Mouse (Mus musculus) layer of hippocampus, adult 9-11 months (tissue): ENCODE measurements around the gene Ebf1.

ENCODE experiments used
- DNase-seq: peaks from one replicate; pipeline ENCODE4 v3.0.0; 2022

Gene Ebf1

DNA sequence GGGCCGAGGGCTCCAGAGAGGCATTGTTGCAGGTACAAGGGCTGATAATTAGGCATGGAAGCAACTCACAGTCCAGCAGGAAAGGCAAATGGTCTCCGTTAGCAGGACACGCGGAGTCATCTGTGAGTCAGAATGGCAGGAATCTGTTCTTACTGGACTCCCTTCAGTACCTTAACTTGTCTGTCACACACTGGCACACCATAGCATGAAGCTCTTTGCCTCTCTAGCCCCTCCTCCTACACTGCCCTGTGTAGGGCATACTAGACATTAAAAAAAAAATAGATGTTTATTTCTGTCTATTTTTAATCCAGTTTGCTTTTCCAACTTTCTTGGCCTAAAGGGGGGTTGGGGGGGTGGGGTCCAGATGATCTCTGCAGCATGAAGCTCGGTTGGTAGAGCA, 168.4 kb downstream of the Ebf1 start:
- DNase-seq: no peak

DNA sequence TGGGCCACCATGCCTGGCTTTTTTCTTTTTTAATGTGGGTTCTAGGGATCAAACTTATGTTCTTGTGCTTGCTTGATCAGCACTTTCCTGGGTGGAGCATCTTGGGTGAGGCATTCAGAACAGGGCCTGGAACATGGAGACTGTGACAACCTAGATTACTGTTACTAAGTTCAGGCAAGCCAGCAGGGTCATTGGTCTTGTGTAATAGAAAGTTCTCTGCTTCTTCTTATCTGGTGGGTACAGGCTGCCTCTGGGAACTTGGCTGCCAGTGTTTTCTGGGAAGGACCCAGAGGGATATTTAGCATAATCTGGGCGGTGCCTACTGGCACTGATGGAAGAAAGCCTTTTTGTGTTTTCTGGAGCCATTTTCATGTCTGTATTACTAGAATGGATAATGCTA, 170.9 kb downstream of the Ebf1 start:
- DNase-seq: no peak

DNA sequence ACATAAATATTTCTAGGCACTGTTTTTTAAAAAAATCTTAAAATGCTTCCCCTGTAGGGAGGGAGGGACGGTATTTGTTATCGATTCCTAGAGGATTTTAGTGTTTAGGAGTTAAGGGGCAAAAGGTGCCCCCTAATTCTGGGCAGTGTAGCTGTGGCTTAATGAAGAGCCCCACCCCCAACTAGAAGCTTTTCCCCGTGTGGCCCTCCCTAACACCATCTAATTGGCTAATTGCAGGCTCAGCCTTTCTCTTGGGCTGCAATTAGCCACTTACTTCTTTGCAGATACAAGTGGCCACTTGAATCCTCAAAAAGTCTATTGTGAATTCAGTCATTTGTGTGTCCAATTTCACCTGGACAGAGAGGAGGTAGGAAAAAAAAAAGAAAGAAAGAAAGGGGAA, 175.7 kb downstream of the Ebf1 start:
- DNase-seq: no peak

- no peak for DNase-seq
Observed at GRCm38 (mm10) chr11:44794883-44795282, 177.8 kb downstream of the Ebf1 start.

DNA sequence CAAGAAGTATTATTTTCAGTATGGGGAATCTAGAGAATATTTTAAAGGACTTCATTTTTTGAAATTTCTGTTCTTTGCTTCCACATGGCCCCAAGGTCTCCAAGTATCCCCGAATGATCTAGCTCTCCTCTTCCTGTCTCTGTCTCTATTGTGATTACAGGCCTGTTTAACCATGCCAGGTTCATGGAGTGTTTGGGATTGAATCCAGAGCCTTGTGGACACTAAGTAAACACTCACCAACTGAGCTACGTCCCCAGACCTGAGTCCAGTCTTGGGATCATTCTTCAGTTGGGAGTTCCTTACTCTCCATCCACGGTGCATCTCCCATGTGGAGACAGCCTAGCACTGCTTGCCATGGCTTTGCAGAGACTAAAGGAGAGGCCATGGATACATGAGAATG, 178.7 kb downstream of the Ebf1 start:
- DNase-seq: no peak

GRCm38 (mm10) chr11:44798270-44798669, 181.2 kb downstream of the Ebf1 start:
- no peak for DNase-seq

DNA sequence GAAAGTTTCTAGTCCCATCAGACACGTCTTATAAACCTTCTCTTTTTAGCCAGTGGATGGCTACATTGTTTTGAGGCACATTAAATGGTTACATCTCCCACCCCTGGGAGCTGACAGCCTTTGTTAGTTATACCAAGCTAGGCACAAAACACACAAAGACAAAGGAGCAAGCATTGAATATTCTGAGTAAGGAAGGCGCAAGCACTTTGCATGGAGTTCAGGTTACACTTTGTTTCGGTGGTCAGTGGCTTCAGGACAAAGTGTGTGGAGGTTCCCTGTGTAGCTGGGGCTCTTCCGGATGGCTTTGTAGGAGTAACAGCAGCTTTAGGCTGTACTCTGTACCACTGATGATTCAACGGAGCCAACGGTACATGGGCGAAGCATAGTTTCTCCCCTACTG, 186.9 kb downstream of the Ebf1 start:
- no peak for DNase-seq

GRCm38 (mm10) chr11:44806589-44806988, 189.5 kb downstream of the Ebf1 start:
- peak; percentile 31 for DNase-seq

DNA sequence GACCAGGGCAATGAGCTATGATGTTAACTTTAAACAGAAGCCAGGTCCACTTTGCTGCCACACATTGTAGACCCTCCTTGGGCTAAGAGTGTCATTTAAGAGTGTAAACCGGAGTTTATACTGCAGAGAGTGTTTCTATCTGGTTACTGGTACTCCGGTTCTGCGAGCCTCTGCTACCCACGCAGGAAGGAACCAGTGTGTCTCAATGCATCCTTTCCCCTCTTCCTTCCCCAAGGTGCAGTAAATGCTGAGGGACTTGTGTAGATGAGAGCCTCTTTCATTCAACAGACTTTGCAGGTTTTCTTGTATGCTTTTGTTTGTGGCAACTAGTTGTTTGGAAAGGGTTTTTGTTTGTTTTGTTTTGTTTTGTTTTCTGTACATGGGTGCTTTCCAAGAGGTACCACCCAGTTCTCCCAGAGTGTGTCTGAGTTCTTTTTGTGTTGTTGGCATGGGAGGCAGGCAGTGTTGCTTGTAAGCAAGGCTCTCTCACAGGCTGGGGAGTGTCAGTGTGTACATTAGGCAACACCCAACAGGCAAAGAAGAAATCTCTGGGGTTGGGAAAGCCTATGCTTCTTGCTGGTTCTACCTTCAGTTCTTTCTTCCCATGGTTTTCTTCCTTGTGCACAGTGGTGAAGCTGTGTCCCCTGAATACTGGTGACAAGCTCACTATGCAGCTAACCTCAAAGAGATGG, 191.9 kb downstream of the Ebf1 start:
- DNase-seq: no peak

DNA sequence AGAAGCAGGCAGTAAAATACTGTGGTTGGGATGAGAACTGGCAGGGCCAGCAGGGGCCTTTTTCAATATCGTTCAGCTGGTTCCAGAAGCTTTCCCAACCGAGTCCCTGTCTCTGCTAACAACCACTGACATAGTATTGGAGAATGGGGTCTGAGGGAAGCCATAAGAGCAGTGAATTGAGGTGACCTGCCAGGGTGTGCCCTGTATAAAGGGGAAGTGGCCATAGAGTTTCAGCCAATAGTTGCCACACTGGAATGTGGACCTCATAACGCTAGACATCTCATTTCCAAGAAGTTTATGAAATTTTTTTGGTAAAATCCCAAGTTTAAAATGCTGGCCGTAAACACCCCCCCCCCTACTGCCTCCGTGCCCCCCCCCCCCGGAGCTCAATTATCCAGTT, 193.9 kb downstream of the Ebf1 start:
- DNase-seq: no peak

- DNase-seq: no peak
Observed at GRCm38 (mm10) chr11:44812193-44812746, 195.2 kb downstream of the Ebf1 start.

GRCm38 (mm10) chr11:44813534-44813933, 196.4 kb downstream of the Ebf1 start:
- no peak for DNase-seq

DNA sequence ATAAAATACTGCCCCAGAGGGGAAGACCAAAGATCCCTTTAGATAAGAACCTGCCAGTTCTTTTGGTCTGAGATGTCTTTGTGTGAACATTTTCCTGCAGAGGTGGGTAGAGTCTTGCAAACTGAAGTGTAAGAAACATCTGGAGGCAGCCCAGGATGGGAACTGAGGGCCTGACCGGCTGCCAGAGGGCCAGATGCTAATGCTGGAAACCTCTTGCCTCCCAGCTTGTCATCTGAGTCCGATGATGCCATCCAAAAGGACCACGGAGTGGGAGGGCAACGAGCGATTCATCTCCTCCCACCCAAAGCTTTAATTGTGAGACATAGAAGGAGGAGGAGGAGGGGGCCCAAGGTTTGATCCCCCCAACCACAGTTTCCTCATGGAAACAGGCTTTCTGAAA, 197.7 kb downstream of the Ebf1 start:
- DNase-seq: no peak

GRCm38 (mm10) chr11:44815991-44816390, 198.9 kb downstream of the Ebf1 start:
- DNase-seq: no peak

- DNase-seq: no peak
Observed at GRCm38 (mm10) chr11:44822312-44822711, 205.2 kb downstream of the Ebf1 start.

DNA sequence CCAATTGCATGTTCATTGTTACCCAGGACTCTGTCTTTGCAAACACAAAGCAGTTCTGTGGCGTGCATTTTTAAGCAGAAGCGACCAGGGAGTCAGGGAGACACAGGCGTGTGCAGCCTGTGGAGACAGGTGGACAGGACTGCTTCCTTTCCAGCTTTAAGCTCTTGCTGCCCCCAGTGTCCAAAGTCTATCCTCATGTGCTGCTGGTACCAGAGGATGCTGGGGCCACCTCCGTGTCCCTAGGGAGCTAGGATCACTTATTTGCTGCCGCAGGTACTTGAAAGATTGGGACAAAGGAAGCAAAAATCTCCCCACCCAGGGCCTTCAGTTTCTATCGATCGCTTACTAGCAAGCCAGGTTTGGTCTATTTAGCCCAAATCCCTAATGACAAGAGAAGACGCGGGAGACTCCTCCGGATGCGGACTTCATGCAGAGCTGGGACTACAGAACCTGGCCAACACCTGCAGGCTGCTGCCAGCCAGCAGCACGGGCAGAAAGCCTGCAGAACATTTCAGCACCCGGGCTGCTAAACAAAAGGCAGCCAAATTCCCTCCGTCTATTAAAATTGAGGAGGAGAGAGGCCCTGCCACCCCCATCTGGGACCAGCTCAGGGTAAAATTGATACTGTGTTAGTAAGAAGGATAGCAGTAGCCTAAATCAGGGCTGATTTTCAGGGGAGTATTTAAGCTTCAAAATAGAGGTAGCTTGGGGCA, 215.3 kb downstream of the Ebf1 start:
- no peak for DNase-seq

GRCm38 (mm10) chr11:44832940-44833254, 215.8 kb downstream of the Ebf1 start:
- DNase-seq: no peak

GRCm38 (mm10) chr11:44833351-44833996, 216.4 kb downstream of the Ebf1 start:
- no peak for DNase-seq

- DNase-seq: no peak
Observed at GRCm38 (mm10) chr11:44835166-44835565, 218.0 kb downstream of the Ebf1 start.

DNA sequence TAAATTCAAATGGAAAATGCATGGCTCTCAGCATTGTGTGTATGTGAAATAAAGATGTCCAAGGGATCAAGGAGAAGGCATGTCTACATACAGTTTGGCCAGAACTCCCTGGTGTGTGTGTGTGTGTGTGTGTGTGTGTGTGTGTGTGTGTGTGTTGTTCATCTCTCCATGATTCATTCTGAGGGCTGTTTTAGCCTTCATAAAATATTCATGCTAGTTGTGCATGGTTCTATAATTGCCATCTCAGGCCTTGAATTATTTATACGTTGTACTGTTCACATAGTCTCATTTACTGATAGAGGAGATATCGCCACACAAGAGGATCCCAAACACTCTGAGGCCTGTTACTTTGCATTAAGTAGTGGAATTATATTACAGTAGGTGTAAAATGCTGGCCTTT, 220.5 kb downstream of the Ebf1 start:
- no peak for DNase-seq

DNA sequence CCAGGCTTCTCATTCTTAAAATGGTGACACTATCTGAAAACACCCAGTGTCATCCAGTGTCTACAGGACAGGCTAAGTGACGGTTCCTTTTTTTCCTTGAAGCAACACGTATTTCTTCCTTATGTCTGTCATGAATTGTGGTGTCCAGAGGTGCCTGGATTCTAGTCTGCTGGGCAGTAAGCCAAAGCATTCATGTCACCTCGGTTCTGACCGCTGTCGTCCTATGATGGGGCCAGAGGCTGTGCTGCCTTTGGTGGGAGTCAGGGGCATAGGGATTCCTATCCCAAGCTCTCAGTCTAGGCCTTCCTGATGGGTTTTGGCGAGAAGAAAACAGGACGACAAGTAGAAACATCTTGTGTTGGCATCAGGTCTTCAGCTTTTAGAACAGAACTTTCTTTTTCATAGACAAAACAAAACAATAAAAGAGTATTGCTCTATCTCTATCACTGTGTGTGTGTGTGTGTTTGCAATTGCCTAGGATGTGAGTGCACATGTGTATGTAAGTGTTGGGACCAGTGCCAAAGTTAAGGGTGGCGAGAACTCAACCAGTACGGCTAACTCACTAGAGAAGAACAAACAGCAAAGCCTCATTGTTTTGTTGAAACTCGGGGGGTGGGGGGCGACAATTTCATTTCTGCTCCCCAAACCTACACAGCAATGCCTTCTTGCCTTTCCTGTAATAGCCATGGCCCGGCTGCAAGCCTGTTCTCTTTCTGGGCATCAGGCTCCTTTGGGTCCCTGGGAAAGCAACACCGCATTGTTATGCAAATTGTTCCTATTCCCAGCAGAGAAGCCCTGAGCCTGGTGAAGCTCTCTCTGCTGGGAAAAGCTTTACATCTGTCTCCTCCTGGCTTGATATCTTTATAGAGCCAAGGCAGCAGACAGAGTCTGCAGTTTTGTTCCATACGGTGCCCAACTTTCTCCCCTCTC, 224.3 kb downstream of the Ebf1 start:
- no peak for DNase-seq

GRCm38 (mm10) chr11:44851874-44852273, 234.8 kb downstream of the Ebf1 start:
- no peak for DNase-seq

GRCm38 (mm10) chr11:44852921-44853320, 235.8 kb downstream of the Ebf1 start:
- DNase-seq: no peak
